Mouse (Mus musculus): ENCODE measurements around the gene Ttc27. TPM values are rescaled to one million over a fixed set of nuclear protein-coding genes. Genes with fewer than 3 reads are reported as not detected.
A peak's percentile ranks its signal among the peaks of the same experiment; 100 is the strongest.

Gene Ttc27
- polyA plus RNA-seq, 1 experiment from 2014 or later: 8.8 TPM

GRCm38 (mm10) chr17:74769390-74769811 lies 51.9 kb downstream of the Ttc27 start:
- ATAC-seq: no peak
- no peak overlapping the region for H3K9ac ChIP-seq (replicated peaks; ENCODE audit: low read depth)

DNA sequence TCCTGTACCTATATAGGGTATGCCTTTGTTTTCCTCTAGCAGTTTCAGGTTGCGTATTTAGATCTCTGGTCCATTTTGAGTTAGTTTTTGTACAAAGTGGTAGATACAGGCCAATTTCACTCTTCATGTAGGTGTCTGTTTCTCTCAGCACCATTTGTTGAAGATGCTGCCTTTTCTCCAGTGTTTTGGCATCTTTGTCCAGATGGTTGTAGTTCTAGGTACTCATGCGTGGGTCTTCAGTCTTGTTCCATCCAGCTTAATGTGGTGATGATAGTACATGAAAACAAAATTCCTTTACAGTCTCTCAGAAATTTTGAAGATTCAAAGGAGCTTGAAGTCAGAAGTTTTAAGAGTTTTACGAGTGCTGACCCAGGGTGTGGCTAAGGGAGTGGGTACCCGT lies 54.8 kb downstream of the Ttc27 start:
- Histone ChIP-seq H3K27me3 (replicated peaks; ENCODE audit: insufficient read depth, low read length) (no peaks in the 10 kb centered on the region), H3K4me1 (ENCODE audit: insufficient read depth, low read depth, low read length) (no peaks in the 10 kb centered on the region), H3K9ac (replicated peaks; ENCODE audit: low read depth) (no peak overlapping the region), H3K36me3 (ENCODE audit: insufficient read depth, low read length) (no peaks in the 10 kb centered on the region), H3K9me3 (ENCODE audit: low read length) (no peaks in the 10 kb centered on the region), H3K4me2 (replicated peaks; ENCODE audit: low read depth, low read length) (no peak overlapping the region; the same call in 1 of the 2 replicates), H3K4me3 (ENCODE audit: low read depth, low read length) (no peak overlapping the region), H3K27ac (ENCODE audit: low read length) (0 out of 2 replicates have a peak overlapping the region, but pooled peaks have one; percentile 21)
- ATAC-seq: no peak
- WGBS: 79% methylated on average over 4 of the region's 4 CpGs
- no peak for TF ChIP-seq EP300 (IDR thresholded peaks at IDR 0.05)
- TF ChIP-seq CTCF (IDR thresholded peaks at IDR 0.05): no peak
- DNase-seq (ENCODE audit: low spot score): no peak

More at GRCm38 (mm10) chr17:74769390-74769811, 51.9 kb downstream of the Ttc27 start:
- TF ChIP-seq EP300 (IDR thresholded peaks at IDR 0.05): no peak
- no peak for TF ChIP-seq CTCF (IDR thresholded peaks at IDR 0.05)
- Histone ChIP-seq H3K27me3 (replicated peaks; ENCODE audit: insufficient read depth, low read length) (no peaks in the 10 kb centered on the region), H3K4me3 (ENCODE audit: low read depth, low read length) (no peak overlapping the region), H3K4me2 (replicated peaks; ENCODE audit: low read depth, low read length) (no peak overlapping the region), H3K4me1 (ENCODE audit: insufficient read depth, low read depth, low read length) (no peaks in the 10 kb centered on the region), H3K27ac (ENCODE audit: low read length) (no peak overlapping the region), H3K36me3 (ENCODE audit: insufficient read depth, low read length) (no peaks in the 10 kb centered on the region), H3K9me3 (ENCODE audit: low read length) (no peaks in the 10 kb centered on the region)
- WGBS: 67% methylated on average over 9 of the region's 9 CpGs
- DNase-seq (ENCODE audit: low spot score): no peak

GRCm38 (mm10) chr17:74773556-74773955 lies 56.0 kb downstream of the Ttc27 start:
- no peak for TF ChIP-seq CTCF (IDR thresholded peaks at IDR 0.05)
- TF ChIP-seq EP300 (IDR thresholded peaks at IDR 0.05): no peak
- ATAC-seq (no peak), DNase-seq (ENCODE audit: low spot score) (no peak)
- no peaks in the 10 kb centered on the region for H3K4me1 ChIP-seq (ENCODE audit: insufficient read depth, low read depth, low read length)
- no peak overlapping the region for H3K9ac ChIP-seq (replicated peaks; ENCODE audit: low read depth)
- no peaks in the 10 kb centered on the region for H3K36me3 ChIP-seq (ENCODE audit: insufficient read depth, low read length)
- H3K27ac ChIP-seq (ENCODE audit: low read length): no peak overlapping the region
- 71% methylated on average over 5 of the region's 5 CpGs for WGBS
- H3K9me3 ChIP-seq (ENCODE audit: low read length): no peaks in the 10 kb centered on the region
- H3K27me3 ChIP-seq (replicated peaks; ENCODE audit: insufficient read depth, low read length): no peaks in the 10 kb centered on the region
- no peak overlapping the region for H3K4me2 ChIP-seq (replicated peaks; ENCODE audit: low read depth, low read length)
- H3K4me3 ChIP-seq (ENCODE audit: low read depth, low read length): no peak overlapping the region

DNA sequence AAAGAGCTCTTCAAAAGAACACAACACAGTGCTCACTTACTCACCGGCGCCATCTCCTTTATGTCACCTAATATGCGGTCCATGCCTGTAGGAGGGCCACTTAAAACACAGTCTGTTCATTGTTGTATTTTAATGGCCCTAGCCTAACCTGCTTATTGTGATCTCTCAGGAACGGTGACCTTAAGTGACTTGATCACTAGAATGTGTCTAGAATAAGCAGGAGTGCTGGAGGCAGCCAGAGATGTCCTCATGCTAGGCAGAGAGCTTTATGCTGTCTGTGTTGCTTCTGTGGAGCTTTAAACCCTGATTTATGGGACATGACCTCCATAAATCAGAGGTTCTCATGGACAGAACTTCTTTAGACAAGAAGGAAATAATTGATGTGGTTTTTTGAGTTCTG lies 62.6 kb downstream of the Ttc27 start:
- WGBS: 59% methylated on average over 4 of the region's 4 CpGs
- DNase-seq (ENCODE audit: low spot score) (no peak), ATAC-seq (no peak)
- H3K4me3 ChIP-seq (ENCODE audit: low read depth, low read length): no peak overlapping the region
- no peak overlapping the region for H3K9ac ChIP-seq (replicated peaks; ENCODE audit: low read depth)
- H3K9me3 ChIP-seq (ENCODE audit: low read length): no peaks in the 10 kb centered on the region
- TF ChIP-seq EP300 (IDR thresholded peaks at IDR 0.05) (no peak), CTCF (IDR thresholded peaks at IDR 0.05) (no peak)
- no peaks in the 10 kb centered on the region for H3K27me3 ChIP-seq (replicated peaks; ENCODE audit: insufficient read depth, low read length)
- no peaks in the 10 kb centered on the region for H3K36me3 ChIP-seq (ENCODE audit: insufficient read depth, low read length)
- no peak overlapping the region for H3K4me2 ChIP-seq (replicated peaks; ENCODE audit: low read depth, low read length)
- H3K27ac ChIP-seq (ENCODE audit: low read length): no peak overlapping the region
- H3K4me1 ChIP-seq (ENCODE audit: insufficient read depth, low read depth, low read length): no peaks in the 10 kb centered on the region

DNA sequence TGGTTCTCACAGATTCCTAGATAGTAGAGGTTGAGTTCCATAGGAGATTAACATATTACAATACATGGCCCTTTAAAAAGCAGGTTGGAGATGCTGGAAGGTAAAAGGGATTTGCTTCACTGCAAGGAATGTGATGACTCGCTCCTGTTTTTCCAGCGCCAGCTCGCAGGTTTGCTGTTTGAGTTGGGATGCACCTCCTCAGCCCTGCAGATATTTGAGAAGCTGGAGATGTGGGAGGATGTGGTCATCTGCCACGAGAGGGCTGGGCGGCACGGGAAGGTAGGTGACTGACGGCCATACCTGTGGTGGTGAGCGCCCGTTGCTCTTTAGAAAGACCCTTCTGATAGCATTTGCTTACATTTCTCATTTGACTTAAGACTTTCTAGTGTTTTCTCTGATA lies 63.1 kb downstream of the Ttc27 start:
- TF ChIP-seq EP300 (IDR thresholded peaks at IDR 0.05) (no peak), CTCF (IDR thresholded peaks at IDR 0.05) (no peak)

DNA sequence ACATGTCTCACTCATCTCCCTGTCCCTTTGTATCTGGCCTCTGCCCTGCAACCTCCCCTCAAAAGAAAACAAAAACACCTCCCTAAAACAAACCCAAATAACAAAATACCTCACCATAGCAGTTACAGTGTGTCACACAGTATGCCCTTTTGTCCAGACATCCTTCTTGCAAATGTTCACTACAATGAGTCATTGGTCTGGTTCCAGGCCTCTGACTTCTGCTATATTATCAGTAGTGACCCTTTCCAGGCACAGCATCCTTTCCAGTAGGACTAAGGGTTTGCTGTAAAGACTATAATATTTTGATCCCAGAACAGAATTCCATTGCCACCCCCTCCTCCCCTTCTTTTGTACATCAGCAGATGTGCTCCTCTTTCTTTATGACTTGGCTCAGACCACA lies 64.4 kb downstream of the Ttc27 start:
- Histone ChIP-seq H3K9me3 (ENCODE audit: low read length) (no peaks in the 10 kb centered on the region), H3K27me3 (replicated peaks; ENCODE audit: insufficient read depth, low read length) (no peaks in the 10 kb centered on the region), H3K4me3 (ENCODE audit: low read depth, low read length) (no peak overlapping the region), H3K4me2 (replicated peaks; ENCODE audit: low read depth, low read length) (no peak overlapping the region), H3K9ac (replicated peaks; ENCODE audit: low read depth) (no peak overlapping the region), H3K36me3 (ENCODE audit: insufficient read depth, low read length) (no peaks in the 10 kb centered on the region), H3K27ac (ENCODE audit: low read length) (no peak overlapping the region), H3K4me1 (ENCODE audit: insufficient read depth, low read depth, low read length) (no peaks in the 10 kb centered on the region)
- DNase-seq (ENCODE audit: low spot score): no peak
- ATAC-seq: no peak
- TF ChIP-seq EP300 (IDR thresholded peaks at IDR 0.05) (no peak), CTCF (IDR thresholded peaks at IDR 0.05) (no peak)

More for the DNA sequence above, 63.1 kb downstream of the Ttc27 start:
- 66% methylated on average over 9 of the region's 9 CpGs for WGBS
- ATAC-seq (no peak), DNase-seq (ENCODE audit: low spot score) (no peak)
- Histone ChIP-seq H3K9me3 (ENCODE audit: low read length) (no peaks in the 10 kb centered on the region), H3K27me3 (replicated peaks; ENCODE audit: insufficient read depth, low read length) (no peaks in the 10 kb centered on the region), H3K4me2 (replicated peaks; ENCODE audit: low read depth, low read length) (no peak overlapping the region), H3K4me1 (ENCODE audit: insufficient read depth, low read depth, low read length) (no peaks in the 10 kb centered on the region), H3K9ac (replicated peaks; ENCODE audit: low read depth) (no peak overlapping the region), H3K4me3 (ENCODE audit: low read depth, low read length) (no peak overlapping the region), H3K36me3 (ENCODE audit: insufficient read depth, low read length) (no peaks in the 10 kb centered on the region), H3K27ac (ENCODE audit: low read length) (no peak overlapping the region)

- no peaks in the 10 kb centered on the region for H3K36me3 ChIP-seq (ENCODE audit: insufficient read depth, low read length)
- H3K9ac ChIP-seq (replicated peaks; ENCODE audit: low read depth): no peak overlapping the region
- WGBS: 79% methylated on average over 5 of the region's 5 CpGs
- no peak overlapping the region for H3K4me3 ChIP-seq (ENCODE audit: low read depth, low read length)
- ATAC-seq: no peak
- H3K9me3 ChIP-seq (ENCODE audit: low read length): no peaks in the 10 kb centered on the region
- no peak overlapping the region for H3K4me2 ChIP-seq (replicated peaks; ENCODE audit: low read depth, low read length)
- TF ChIP-seq EP300 (IDR thresholded peaks at IDR 0.05): no peak
- TF ChIP-seq CTCF (IDR thresholded peaks at IDR 0.05): no peak
- no peaks in the 10 kb centered on the region for H3K4me1 ChIP-seq (ENCODE audit: insufficient read depth, low read depth, low read length)
- DNase-seq (ENCODE audit: low spot score): no peak
- H3K27me3 ChIP-seq (replicated peaks; ENCODE audit: insufficient read depth, low read length): no peaks in the 10 kb centered on the region
- H3K27ac ChIP-seq (ENCODE audit: low read length): no peak overlapping the region
Measured at GRCm38 (mm10) chr17:74785586-74785985, 68.1 kb downstream of the Ttc27 start.

Measured in lung, postnatal 0 days (tissue).